Mouse (Mus musculus) cerebellum, postnatal 36 days (tissue): ENCODE measurements at regions not wholly inside any gene's neighbourhood (a gene's known extent, or its start where the extent isn't known, plus 50 kb on each side); places are given as distances from the start of the nearest gene placed in this dataset.

Experiments
- DNase-seq, 2 experiments: peaks; one replicate each; pipeline ENCODE4 v3.0.0; 2021 to 2022; ENCODE audit warnings: mixed read lengths in 2 of 2

DNA sequence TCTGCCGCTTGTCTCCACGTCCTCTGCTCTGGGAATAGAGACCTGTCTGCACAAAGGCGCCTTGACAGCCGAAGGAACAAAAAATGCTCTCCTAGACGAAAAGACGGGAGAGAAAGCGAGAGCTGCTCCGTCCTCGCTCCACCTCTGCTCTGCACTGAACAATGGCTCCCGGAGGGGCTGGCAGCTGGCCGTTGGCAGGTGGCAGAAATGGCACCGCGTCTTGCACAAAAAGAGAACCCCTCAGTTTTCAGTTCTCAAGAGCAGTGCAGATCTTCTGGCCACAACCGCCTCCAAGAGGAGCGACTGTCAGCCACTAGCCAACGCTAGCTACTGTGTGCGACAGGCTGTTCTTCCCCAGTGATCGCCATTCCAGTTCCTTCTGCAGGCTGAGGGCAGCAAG lies 385.0 kb upstream of the Rora start:
- DNase-seq = peak; percentile 12 to 14

DNA sequence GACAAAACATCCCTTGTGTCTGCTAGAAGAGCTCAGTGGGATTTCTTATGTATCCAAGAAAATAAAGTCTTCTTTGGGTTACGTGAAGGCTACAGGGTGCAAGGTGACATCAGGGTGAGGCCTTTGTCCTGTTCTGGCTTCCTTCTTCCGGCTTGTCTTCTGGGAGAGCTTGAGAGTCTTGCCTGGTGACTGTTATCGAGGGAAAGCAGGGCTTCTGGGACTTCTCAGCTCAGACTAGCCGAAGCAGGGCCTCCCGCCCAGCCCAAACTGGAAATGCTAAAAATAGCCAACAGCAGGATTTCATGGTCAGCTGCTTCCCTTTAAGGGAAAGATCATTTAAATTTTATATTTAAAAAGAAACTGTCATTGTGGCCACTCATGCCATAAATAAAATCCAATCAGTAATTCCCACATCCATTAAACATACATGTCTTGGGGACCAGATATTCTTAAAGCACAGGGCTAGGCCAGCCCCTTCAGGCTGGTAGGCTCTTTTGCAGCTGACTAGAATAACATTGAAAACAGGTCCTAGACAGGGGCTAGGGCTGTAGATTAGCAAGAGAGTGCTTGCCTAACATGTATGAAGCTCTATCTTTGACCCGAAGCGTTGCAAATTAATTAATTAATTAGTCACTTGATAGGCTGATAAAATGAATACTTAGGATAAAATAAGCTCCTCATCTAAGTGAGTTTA lies 351.2 kb upstream of the Rora start:
- DNase-seq = no peak

DNA sequence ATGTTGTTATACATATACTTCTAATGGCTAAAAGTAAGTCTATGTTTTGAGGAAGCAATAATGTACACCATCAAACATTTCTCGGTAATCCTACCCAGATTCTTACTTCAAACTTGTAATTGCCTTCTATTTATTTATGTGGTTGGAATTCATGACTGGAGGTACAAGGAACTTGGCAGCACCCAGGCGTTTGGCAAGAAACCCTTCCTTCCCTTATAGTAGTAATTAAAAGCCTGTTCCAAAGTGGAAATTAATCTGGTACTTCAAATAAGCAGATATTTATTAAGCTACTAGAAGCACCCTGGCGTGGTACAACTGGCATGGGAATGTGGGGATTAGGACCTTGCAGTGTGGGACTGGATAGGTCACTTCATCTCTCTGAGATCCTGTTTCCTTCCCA lies 322.9 kb upstream of the Rora start:
- no peak for DNase-seq

DNA sequence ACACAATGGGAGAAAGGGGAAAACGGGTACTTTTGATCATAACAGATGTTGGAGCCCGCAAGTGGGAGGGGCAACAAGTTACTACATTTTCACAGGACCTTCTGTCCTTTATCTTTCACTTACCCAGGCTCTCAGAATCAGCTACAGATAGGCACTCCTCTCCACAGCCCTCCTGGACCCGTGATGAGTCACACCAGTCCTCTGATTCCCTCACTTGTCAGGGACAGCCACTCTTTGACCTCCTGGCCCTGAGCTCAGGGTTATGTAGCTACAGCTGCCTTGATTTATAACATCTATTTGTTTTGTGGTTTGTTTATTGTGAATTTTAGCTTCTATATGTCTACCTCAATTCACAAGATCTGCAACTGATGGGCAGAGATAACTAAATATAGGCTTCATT lies 312.7 kb upstream of the Rora start:
- no peak for DNase-seq

DNA sequence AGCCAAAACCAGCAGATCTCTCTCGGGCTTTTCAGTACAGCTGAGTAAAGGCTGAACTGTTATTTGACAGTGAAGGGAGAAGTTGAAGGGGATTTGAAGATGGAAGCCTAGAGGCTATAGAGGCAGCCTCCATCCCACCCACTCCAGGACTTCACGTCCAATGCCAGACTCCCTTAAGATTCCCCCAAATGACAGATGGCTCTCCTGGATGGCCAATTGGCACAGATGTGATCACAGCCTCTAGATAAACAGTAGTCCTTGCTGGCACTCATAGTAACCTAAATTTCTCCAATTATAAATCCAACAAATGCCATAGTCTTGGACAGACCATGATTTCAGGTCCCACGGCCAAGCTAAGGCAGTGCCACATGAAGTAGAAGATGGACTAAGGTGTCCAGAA lies 312.1 kb upstream of the Rora start:
- no peak for DNase-seq

DNA sequence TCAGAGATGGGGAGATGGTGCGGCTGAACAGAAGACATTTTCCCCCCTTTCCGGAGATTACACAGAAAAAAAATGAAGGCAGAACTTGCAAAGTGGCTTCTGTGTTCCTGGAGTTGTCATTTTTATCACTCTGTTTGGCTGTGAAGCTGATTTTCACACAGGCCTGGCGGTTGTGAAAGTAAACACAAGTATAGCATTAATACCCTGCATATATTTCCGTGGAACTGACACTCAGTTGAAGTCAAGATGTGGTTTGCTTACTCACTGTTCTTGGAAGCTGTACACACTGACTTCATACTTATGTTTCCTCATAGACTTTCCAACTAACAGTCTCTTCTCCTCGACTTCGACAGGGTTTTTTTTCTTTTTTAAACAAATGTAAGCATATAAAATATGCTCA lies 306.2 kb upstream of the Rora start:
- no peak for DNase-seq

DNA sequence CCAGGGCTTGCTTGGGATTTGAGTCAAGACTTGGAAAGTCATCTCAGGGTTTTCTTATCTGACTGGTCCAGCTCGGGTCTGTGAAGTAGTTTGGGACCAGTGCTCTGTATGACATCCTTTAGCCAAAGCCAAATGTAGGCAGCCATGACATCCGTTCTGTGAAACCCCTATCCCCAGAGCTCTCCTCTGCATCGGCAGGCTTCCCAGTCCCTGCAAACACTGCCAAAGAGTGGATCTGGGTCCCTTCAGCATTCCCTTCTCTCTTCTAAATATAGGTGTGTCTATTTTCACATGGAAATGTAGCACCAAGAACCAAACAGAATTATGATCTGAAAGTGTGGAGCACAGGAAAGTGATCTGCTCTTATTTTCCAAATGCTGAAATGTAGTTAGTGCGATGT lies 302.1 kb upstream of the Rora start:
- no peak for DNase-seq

DNA sequence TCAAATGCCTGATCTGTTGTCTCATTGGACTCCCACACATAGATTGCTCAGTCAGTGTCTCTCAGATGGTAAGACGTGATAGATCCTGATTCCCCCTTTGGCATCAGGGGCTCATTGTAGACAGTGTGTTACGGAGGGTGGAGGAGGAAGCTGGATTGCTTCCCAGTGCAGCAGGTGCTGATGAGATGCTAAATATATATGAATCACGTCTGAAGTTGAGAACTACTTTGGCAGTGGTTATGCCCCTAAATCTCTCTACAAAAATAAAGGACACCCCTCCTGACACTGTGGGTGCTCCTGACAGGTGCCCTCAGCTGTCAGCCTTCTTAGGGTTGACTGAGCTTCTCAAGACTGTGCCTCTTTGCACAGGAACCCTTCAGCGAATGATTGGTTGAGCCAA lies 299.1 kb upstream of the Rora start:
- no peak for DNase-seq

DNA sequence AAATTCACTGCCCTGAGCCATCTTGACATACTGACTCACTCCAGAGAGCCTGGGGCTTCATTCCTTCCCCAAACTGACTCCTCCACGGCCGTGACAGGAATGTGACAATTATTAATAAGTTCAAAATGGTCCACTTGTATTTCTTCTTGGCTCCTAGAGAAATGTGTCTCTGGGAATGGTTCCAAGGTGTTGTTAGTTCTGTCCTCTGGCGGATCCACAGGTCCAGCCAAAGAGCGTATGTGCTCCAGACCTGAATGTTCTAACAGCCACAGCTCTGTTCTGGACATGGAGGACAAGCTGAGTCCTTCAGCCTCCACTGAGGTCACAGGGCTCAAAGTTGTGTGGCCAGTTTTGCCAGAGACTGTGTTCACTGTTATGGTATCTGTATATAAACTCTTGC lies 297.5 kb upstream of the Rora start:
- DNase-seq = no peak

DNA sequence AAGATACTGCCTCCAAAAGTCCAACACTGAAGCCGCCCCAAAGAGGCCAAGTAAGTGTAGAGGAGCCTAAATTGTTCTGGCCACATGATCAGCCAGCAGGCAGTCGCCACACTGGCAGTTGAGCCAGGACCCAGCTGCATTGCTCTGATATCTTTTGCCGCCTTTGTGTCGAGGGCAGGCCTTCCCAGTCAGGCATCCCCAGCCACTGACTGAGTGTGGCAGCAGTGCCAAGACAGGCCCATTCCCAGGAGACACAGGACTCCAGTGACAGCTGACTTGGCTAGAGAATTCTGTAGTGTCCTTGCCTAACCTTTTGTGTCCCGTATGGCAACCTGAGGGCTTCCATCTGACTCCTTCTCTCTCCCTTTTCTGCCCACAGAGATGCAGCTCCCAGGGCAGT lies 296.4 kb upstream of the Rora start:
- DNase-seq = peak; percentile 33 to 44

DNA sequence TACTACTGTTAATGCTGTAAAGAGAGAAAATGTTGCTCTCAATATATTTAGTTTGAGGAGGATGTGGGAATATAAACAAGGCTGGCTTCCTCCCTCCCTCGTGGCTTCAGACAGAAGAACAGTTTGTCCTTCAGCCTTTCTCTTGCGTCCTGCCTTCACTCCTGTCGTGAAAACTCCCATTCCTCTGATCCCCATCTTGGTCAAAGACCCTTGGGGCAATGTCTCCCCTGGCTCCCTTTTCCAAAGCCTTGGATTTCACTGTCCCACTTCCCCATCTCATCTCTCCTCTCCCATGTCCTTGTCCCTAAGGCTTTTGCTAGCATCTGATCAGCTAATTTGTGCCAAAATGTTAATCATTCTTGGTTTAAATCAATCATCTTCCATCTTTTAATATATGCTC lies 286.6 kb upstream of the Rora start:
- DNase-seq = no peak

DNA sequence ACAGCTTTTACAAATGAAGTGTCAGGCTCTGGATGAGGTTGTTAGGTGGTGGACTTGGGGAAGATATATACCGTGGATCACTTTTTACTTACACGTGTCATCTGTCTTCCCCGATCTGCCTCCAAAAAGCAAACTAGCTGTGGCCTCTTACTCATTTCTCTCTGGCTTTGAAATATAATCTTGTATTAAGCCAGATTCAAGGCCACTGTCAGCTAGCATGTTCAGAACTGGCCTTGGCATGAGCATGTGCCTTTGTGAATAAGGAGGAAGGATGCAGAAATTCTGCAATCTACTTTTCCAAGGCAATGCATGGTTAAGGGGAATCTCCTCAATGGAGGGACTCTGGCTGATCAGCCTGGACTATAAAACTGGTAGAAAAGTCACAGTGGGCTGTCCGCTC lies 286.0 kb upstream of the Rora start:
- DNase-seq = no peak

DNA sequence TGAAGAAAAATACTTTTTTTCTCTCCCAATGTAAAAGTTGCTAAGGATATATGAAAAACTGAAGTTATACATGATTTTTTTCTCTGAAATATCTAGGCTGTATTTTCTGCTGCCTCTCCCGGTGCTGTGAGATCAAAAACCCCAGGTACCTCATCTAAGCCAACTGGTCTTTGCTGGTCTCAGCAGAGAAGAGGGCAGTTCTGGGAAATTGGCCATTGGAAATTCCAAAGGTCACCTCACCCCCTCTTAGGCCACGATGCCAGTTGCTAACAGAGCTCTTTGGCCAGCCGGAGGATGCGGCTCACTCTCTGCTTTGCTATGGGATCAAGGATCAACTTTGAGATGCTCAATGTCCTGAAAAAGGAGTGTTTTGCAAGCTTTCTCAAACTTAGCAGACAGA lies 280.9 kb upstream of the Rora start:
- peak in 1 of 2 experiments; percentile 14 for DNase-seq

DNA sequence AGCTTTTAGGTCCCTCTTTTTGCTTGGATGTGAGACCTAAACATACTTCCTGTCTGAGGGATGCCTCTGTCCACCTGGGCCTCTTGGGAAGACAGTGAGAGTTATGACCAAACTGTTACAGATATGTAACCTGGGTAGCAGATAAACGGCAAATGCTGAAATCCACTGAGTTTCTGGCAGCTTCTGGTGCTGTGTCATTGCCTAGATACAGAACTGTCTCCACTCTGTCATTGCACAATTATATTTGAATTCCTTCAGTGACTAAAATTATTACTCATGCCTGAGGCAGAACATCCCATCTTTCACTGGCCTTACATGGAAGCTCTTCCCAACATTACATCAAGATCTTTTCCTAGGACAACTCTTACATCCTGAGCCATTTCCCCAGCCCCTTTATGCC lies 277.4 kb upstream of the Rora start:
- no peak for DNase-seq

DNA sequence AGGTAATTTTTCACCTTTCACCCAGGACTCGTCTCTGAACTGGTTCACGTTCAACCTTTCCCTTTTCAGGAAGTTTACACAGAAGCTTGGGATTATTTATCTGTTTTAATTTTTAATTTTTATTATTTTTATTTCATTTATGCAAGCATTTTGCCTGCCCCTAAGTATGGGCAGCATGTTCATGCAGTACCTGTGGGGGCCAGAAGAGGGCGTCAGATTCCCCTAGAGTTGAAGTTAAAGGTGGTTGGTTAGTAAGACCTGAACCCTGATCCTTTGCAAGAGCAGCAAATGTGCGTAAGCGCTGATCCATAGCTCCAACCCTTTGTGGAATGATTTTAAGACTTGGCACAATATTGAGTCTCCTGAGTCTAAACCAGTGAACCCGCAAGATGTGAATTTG lies 271.7 kb upstream of the Rora start:
- no peak for DNase-seq

DNA sequence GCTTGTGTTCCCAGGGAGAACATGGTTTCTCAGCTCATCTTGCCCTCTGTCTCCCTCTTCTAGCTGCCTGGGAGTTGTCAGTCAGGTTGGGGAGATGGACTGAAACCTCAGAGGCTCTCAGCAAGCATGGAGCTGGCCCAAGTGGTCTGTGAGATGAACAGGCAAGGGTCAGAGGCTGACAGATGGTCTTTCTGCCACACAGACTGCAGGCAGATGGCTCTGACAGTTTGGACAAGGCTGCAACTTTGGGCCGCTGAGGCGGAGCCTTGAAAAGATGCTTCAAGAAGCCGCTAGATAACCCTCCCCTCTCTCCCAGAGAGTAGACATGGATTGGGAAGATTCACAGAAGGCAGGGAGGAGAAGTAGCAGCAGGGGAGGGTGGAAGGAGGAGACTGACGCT lies 252.7 kb upstream of the Rora start:
- DNase-seq = peak; percentile 67 to 71

DNA sequence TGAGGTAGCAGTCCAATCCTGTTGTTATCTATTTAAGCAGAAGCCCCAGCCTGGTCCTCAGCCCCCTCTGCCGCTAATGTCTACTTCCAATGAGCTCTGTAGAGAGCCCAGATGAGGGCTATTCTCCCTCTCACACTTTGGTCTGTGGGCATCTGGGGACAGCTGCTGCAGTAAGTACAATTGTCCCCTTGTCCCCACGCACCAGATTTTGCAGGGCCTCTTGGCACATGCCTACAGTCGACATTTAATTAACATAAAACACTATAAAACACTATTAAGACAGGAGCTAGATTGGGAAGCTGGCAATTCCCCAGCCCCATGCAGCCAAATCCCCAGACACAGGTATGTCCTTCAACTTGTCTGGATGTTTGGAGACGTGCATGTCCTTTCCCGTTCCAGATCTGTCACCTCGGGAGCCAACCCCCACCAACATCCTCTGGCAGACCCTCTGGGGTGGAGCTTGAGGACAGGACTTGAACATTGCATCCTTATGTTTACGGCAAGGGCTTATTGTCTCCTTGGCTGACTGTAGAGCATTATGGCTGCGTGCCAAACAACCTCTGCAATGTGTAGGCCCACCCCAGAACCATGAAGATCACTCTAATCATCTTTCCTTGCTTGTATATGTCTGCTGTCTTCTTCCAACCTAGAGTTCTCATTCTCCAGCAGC lies 251.3 kb upstream of the Rora start:
- DNase-seq = peak in 1 of 2 experiments; percentile 5

DNA sequence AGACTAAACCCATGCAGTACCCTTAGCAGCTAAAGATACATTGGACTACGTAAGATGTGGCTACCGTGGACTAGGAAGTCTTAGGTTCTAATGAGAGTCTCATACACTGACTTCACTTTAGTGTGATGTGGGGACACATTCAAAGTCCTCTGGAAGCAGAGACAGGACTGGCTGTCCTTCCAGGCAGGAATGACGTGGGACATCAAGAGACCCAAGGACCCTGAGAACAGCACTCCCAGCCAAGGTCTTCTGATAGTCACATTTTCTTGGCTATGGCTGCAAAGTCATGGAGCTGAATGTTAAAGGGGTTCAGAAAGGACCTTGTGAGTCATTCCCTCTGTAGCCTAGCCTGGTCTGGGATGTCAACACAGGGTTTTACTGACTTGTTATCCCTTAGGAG lies 250.6 kb upstream of the Rora start:
- DNase-seq = no peak

DNA sequence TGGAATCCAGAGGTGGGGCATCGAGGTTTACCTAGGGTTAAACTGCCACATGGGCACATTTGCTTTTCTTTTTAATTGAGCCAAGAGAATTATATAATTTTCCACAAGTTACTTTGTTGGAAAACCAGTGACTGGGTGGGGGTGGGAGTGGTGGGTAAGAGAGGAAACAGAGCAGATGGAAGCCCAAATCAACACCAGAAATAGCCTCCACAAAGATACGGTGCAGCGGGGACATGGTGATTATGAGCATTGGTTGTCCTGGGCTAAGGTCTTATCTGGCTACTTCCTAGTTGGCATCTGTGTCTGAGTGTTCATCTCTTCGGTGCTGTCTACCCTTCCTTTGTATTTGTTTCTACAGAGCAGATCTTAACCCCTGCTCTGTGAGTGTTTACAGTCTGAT lies 250.1 kb upstream of the Rora start:
- DNase-seq = no peak

DNA sequence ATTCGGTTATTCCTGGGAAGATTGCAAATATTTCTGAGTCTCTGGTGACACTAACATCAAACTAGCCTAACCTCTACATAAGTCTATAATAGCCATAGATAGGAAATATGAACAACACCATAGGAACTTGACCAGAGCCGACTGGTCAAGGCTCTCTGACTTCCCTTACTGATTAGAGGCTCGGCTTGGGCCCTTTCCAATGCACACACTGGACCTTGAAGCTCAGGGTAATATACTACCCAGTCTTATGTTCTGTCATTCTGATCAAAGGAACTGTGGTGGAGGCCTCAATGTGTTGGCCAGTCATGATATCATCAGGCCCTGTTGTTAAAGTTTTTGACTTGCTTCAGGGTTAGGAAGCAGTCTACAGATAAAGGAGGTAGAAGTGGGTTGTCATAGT lies 243.8 kb upstream of the Rora start:
- DNase-seq = no peak

DNA sequence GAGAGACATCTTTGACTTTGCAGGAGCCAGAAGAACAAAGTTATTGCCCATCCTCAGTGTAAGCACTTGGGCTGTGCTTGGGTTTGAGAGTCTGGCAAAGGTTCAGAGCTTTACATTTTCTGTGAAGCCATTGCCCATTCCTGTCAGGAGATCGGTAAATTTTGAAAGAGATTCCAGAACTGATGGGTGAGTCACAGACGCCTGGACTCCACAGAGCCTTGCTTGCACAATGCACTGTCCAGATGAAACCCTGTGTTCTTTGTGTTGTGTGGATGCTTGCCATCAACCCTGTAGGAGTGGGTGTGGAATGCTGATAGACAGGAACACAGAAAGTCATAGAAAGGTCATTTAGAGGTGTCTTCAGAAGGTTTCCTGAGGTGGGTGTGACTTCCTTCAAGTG lies 227.3 kb upstream of the Rora start:
- DNase-seq = no peak

DNA sequence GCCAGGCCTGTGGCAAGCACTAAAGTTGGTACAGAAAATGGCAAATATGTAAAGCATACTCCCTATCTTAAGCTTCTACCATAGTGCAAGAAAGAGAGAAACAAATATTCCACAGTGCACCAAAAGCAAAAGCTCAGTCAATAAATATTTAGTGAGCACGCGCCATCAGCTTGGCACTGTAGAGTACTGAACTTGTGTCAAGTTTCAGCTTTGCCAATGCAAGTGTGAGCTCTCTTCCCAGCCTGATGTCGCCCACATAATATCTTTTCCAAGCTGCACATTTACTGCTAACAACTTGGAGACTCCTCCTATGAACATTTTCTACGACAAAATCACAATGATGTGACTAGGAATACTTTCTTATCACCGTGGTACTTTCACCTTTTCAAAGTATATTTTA lies 190.8 kb upstream of the Rora start:
- DNase-seq = no peak

DNA sequence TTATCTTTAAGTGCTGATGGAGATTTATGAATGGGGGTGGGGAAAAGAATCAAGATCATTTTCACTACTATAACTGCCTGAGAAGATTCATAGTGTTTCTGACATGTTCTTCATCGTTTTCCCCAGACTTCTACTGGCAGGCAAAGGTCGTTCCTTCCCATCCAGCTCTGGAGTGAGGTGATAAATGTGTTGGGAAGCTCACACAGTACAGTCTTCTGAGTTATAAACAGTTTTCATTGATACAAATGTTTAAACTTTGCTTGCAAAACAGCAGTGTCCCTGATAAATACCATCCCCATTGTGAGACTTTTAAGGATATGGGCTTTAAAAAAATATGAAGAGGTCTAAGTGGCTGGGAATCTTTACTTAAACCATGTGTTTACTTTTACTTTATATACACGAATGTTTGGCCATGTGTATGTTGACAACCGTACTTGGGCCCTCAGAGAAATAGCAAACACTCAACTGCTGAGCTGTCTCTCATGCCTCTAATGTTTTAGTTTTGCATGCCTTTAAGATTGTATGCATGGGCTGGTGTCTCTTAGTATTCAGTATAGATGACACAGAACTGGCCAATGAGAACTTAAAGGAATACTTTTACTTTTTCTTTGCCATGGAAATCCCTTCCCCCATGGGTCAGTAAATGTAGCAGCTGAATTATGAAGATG lies 189.8 kb upstream of the Rora start:
- no peak for DNase-seq

DNA sequence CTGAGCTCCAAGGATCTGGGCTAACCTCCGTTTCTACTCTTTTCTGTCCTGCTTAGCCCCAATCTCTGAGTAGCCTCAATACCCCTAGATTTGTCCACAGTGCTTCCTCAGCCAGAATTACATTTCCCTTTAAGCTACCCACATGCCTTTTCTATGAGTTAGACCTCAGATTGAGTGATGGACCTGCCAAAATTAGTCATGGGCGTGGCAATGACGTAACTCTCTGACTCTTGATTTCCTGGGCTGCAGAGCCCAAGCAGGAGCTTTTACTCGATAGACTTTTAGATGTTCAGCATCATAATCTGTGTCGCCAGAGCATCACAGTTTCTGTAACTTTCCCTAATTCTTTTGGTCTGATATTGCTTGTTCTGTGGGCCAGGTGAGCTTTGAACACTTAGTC lies 186.9 kb upstream of the Rora start:
- DNase-seq = no peak

DNA sequence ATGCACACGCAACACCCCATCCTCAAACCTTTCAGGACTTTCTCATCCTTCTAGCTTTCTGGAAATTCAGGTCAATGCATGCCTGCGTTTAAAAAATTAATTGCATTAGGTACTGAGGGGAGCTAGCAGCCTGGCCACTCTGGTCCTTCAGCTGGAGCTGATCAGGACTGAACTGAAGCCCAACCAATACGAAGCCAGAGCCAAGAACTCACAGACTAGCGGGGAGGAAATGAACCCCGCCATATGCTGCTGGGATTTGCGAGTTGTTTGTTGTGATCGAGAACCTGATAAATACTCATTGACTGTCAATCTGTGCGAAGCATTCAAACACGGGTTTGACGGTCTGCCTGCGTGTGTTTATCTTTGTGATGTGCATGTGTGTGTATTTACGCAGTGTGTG lies 177.2 kb upstream of the Rora start:
- no peak for DNase-seq
